Mouse (Mus musculus) liver, adult 2 months (tissue): ENCODE measurements around the gene Tmem37. TPM values are rescaled to one million over a fixed set of nuclear protein-coding genes. Genes with fewer than 3 reads are reported as not detected.
A peak's percentile ranks its signal among the peaks of the same experiment; 100 is the strongest.

Experiments
- DNase-seq: peaks from one replicate; pipeline ENCODE4 v3.0.0-alpha.2; 2011; ENCODE audit warnings: low read depth, low spot score; ENCODE audit errors: extremely low read depth
- H3K27ac ChIP-seq: fragments of 200-500 bp; replicated peaks from 2 replicates; pipeline ENCODE4 v1.5.1; 2012; ENCODE audit warnings: low read depth, mild to moderate bottlenecking, control low read depth, inconsistent platforms, low read length; ENCODE audit not compliant: insufficient read depth
- H3K27me3 ChIP-seq: fragments of 200-500 bp; 2 replicates; pipeline ENCODE4 v1.6.1; 2012; ENCODE audit warnings: mild to moderate bottlenecking, moderate library complexity, low read length, inconsistent platforms; ENCODE audit not compliant: control insufficient read depth, insufficient read depth
- H3K36me3 ChIP-seq: fragments of 200-500 bp; 2 replicates; pipeline ENCODE4 v1.6.1; 2012; ENCODE audit warnings: low read length, inconsistent platforms; ENCODE audit not compliant: control insufficient read depth, insufficient read depth
- H3K4me1 ChIP-seq: fragments of 200-500 bp; 2 replicates; pipeline ENCODE4 v1.6.1; 2011; ENCODE audit warnings: low read length; ENCODE audit not compliant: control insufficient read depth, insufficient read depth
- H3K4me3 ChIP-seq: fragments of 200-500 bp; 2 replicates; pipeline ENCODE4 v1.5.1; 2011; ENCODE audit warnings: low read depth, mild to moderate bottlenecking, control low read depth, low read length, moderate library complexity; ENCODE audit not compliant: insufficient read depth
- H3K79me2 ChIP-seq: fragments of 200-500 bp; 2 replicates; pipeline ENCODE4 v1.6.1; 2012; ENCODE audit warnings: inconsistent platforms, mild to moderate bottlenecking, low read length, moderate library complexity; ENCODE audit not compliant: control insufficient read depth, insufficient read depth
- H3K9ac ChIP-seq: fragments of 200-500 bp; 2 replicates; pipeline ENCODE4 v1.6.1; 2012; ENCODE audit warnings: low read depth, mild to moderate bottlenecking, control low read depth, inconsistent platforms, low read length
- CTCF ChIP-seq: fragments of 200-500 bp; IDR thresholded peaks from 2 replicates; pipeline ENCODE4 v1.5.1; 2011; ENCODE audit warnings: low read depth, low read length, control low read depth
- POLR2A ChIP-seq: fragments of 200-500 bp; IDR thresholded peaks from 2 replicates; pipeline ENCODE4 v1.6.1; 2011; ENCODE audit warnings: low read length, control low read depth; ENCODE audit not compliant: insufficient read depth; ENCODE audit errors: extremely low read depth
- WGBS: fragments of 180-500 bp; shearing (Covaris S2); methylation state at CpG from one replicate; pipeline ENCODE4 v1.1.7; 2018; 5-methylcytosine and 5-hydroxymethylcytosine counted together
- polyA plus RNA-seq: library from polyadenylated mRNA; depleted of rRNA; stranded (reverse); fragments of >200 nt; gene quantifications from 2 replicates; pipeline ENCODE4 v1.2.3, GENCODE M21; 2012
- total RNA-seq: library from RNA; depleted of rRNA; stranded (reverse); fragments of >200 nt; gene quantifications from 2 replicates; pipeline ENCODE4 v1.2.3, GENCODE M21; 2014

The Tmem37 gene
- total and polyA plus RNA-seq, 2 experiments: 64.9 to 172 TPM

GRCm38 (mm10) chr1:120042421-120042820 lies 31.5 kb downstream of the Tmem37 start:
- no peak for DNase-seq
- Histone ChIP-seq H3K27me3 (no peaks in the 10 kb centered on the region), H3K4me1 (0 out of 2 replicates have a peak, but pooled peaks cover 3% of the 10 kb centered on the region), H3K36me3 (no peaks in the 10 kb centered on the region), H3K79me2 (no peaks in the 10 kb centered on the region), H3K27ac (no peak overlapping the region), H3K9ac (no peak overlapping the region), H3K4me3 (no peak overlapping the region)
- no peak for TF ChIP-seq POLR2A
- TF ChIP-seq CTCF: no peak
- 92% methylated on average over 8 of the region's 8 CpGs for WGBS

GRCm38 (mm10) chr1:120038594-120038993 lies 35.3 kb downstream of the Tmem37 start:
- Histone ChIP-seq H3K4me3 (no peak overlapping the region), H3K9ac (no peak overlapping the region), H3K27me3 (no peaks in the 10 kb centered on the region), H3K36me3 (no peaks in the 10 kb centered on the region), H3K79me2 (no peaks in the 10 kb centered on the region), H3K4me1 (peaks cover 8% of the 10 kb centered on the region; the same call in 1 of the 2 replicates), H3K27ac (no peak overlapping the region)
- TF ChIP-seq POLR2A (no peak), CTCF (no peak)
- DNase-seq: no peak
- WGBS: 79% methylated on average over 9 of the region's 9 CpGs

GRCm38 (mm10) chr1:120037021-120037683 lies 36.7 kb downstream of the Tmem37 start:
- Histone ChIP-seq H3K79me2 (no peaks in the 10 kb centered on the region), H3K27me3 (no peaks in the 10 kb centered on the region), H3K27ac (peak overlapping the region; percentile 64), H3K4me3 (peak overlapping the region; percentile 12; the same call in 1 of the 2 replicates), H3K36me3 (no peaks in the 10 kb centered on the region), H3K9ac (peak overlapping the region; percentile 38), H3K4me1 (peaks cover 11% of the 10 kb centered on the region)
- no peak for TF ChIP-seq CTCF
- TF ChIP-seq POLR2A: no peak
- DNase-seq: peak; percentile 94
- WGBS: 19% methylated on average over 9 of the region's 9 CpGs

- Histone ChIP-seq H3K9ac (no peak overlapping the region), H3K27ac (no peak overlapping the region), H3K4me3 (no peak overlapping the region), H3K27me3 (no peaks in the 10 kb centered on the region), H3K4me1 (peaks cover 11% of the 10 kb centered on the region), H3K36me3 (no peaks in the 10 kb centered on the region), H3K79me2 (no peaks in the 10 kb centered on the region)
- no peak for TF ChIP-seq CTCF
- no peak for TF ChIP-seq POLR2A
- WGBS: 91% methylated on average over 7 of the region's 7 CpGs
- DNase-seq: no peak
Measured at GRCm38 (mm10) chr1:120035456-120036034, 38.3 kb downstream of the Tmem37 start.

- Histone ChIP-seq H3K4me3 (no peak overlapping the region), H3K27ac (no peak overlapping the region), H3K9ac (no peak overlapping the region), H3K36me3 (no peaks in the 10 kb centered on the region), H3K79me2 (no peaks in the 10 kb centered on the region), H3K27me3 (no peaks in the 10 kb centered on the region), H3K4me1 (peaks cover 11% of the 10 kb centered on the region)
- DNase-seq: no peak
- no peak for TF ChIP-seq CTCF
- no peak for TF ChIP-seq POLR2A
- 95% methylated on average over 1 of the region's 1 CpGs for WGBS
Measured at GRCm38 (mm10) chr1:120034793-120035192, 39.1 kb downstream of the Tmem37 start.

GRCm38 (mm10) chr1:120033469-120033854 lies 40.4 kb downstream of the Tmem37 start:
- Histone ChIP-seq H3K79me2 (no peaks in the 10 kb centered on the region), H3K27ac (0 out of 2 replicates have a peak overlapping the region, but pooled peaks have one; percentile 2), H3K9ac (no peak overlapping the region), H3K27me3 (no peaks in the 10 kb centered on the region), H3K4me3 (no peak overlapping the region), H3K4me1 (peaks cover 11% of the 10 kb centered on the region), H3K36me3 (no peaks in the 10 kb centered on the region)
- TF ChIP-seq POLR2A (no peak), CTCF (no peak)
- 70% methylated on average over 2 of the region's 2 CpGs for WGBS
- DNase-seq: no peak
